Mouse (Mus musculus): Measurements from ENCODE around the gene Gpr4.

Gpr4 gene

GRCm38 (mm10) chr7:19184758-19185157 is 27.6 kb upstream of the Gpr4 start:
- in situ Hi-C loops (cut with MseI, MboI), result no loop called here

GRCm38 (mm10) chr7:19194676-19195075 is 17.7 kb upstream of the Gpr4 start:
- in situ Hi-C loops (cut with MseI, MboI), result no loop called here

GRCm38 (mm10) chr7:19196676-19197075 is 15.7 kb upstream of the Gpr4 start:
- in situ Hi-C loops (cut with MseI, MboI), result no loop called here

- in situ Hi-C loops (cut with MseI, MboI), result no loop called here
These were observed 14.4 kb upstream of the Gpr4 start for GRCm38 (mm10) chr7:19197985-19198384.

- in situ Hi-C loops (cut with MseI, MboI), result no loop called here
These were observed 10.7 kb upstream of the Gpr4 start for GRCm38 (mm10) chr7:19201660-19202059.

- in situ Hi-C loops (cut with MseI, MboI), result no loop called here
These were observed 10.1 kb upstream of the Gpr4 start for GRCm38 (mm10) chr7:19202065-19202850.

- in situ Hi-C loops (cut with MseI, MboI), result no loop called here
These were observed 4.0 kb upstream of the Gpr4 start for GRCm38 (mm10) chr7:19208201-19208910.

- in situ Hi-C loops (cut with MseI, MboI), result no loop called here
These were observed 3.3 kb upstream of the Gpr4 start for GRCm38 (mm10) chr7:19208944-19209472.

- in situ Hi-C loops (cut with MseI, MboI), result no loop called here
These were observed 2.8 kb upstream of the Gpr4 start for GRCm38 (mm10) chr7:19209494-19209893.

- in situ Hi-C loops (cut with MseI, MboI), result no loop called here
These were observed 2.3 kb upstream of the Gpr4 start for GRCm38 (mm10) chr7:19210010-19210409.

- in situ Hi-C loops (cut with MseI, MboI), result no loop called here
These were observed 1.2 kb upstream of the Gpr4 start for GRCm38 (mm10) chr7:19211041-19211675.

GRCm38 (mm10) chr7:19213385-19213784 is 1.0 kb downstream of the Gpr4 start:
- in situ Hi-C loops (cut with MseI, MboI), result no loop called here

GRCm38 (mm10) chr7:19214369-19214768 is 2.0 kb downstream of the Gpr4 start:
- in situ Hi-C loops (cut with MseI, MboI), result no loop called here

- in situ Hi-C loops (cut with MseI, MboI), result no loop called here
These were observed 2.6 kb downstream of the Gpr4 start for GRCm38 (mm10) chr7:19214940-19215339.

- in situ Hi-C loops (cut with MseI, MboI), result no loop called here
These were observed 5.2 kb downstream of the Gpr4 start for GRCm38 (mm10) chr7:19217492-19217891.

GRCm38 (mm10) chr7:19217944-19218343 is 5.6 kb downstream of the Gpr4 start:
- in situ Hi-C loops (cut with MseI, MboI), result no loop called here

- in situ Hi-C loops (cut with MseI, MboI), result no loop called here
These were observed 7.7 kb downstream of the Gpr4 start for GRCm38 (mm10) chr7:19220061-19220460.

GRCm38 (mm10) chr7:19222189-19222588 is 9.9 kb downstream of the Gpr4 start:
- in situ Hi-C loops (cut with MseI, MboI), result no loop called here

- in situ Hi-C loops (cut with MseI, MboI), result no loop called here
These were observed 10.5 kb downstream of the Gpr4 start for GRCm38 (mm10) chr7:19222875-19223274.

GRCm38 (mm10) chr7:19224933-19225332 is 12.6 kb downstream of the Gpr4 start:
- in situ Hi-C loops (cut with MseI, MboI), result no loop called here

- in situ Hi-C loops (cut with MseI, MboI), result no loop called here
These were observed 14.8 kb downstream of the Gpr4 start for GRCm38 (mm10) chr7:19226817-19227797.

Data from mouse trophoblast stem cell (cell line).